Mouse (Mus musculus) neural tube, embryonic 12.5 days (tissue): Measurements from ENCODE around the gene Trabd2b. TPM values are rescaled to one million over a fixed set of nuclear protein-coding genes. Genes with fewer than 3 reads are reported as not detected.

Experiments used
- ATAC-seq: fragments of 200-750 bp; cut with Nextera tagmentation; 2 replicates; pipeline ENCODE4 v1.8.0; 2017; ENCODE audit warnings: low read depth, mild to moderate bottlenecking, moderate TSS enrichment, moderate library complexity; ENCODE audit not compliant: low FRiP score
- H3K27ac ChIP-seq: fragments of 300-500 bp; sonication (generic); 2 replicates; pipeline ENCODE4 v1.5.1; 2016
- H3K27me3 ChIP-seq: fragments of 300-500 bp; sonication (generic); replicated peaks from 2 replicates; pipeline ENCODE4 v1.6.1; 2016; ENCODE audit warnings: mild to moderate bottlenecking
- H3K36me3 ChIP-seq: fragments of 300-500 bp; sonication (generic); 2 replicates; pipeline ENCODE4 v1.6.1; 2016; ENCODE audit warnings: mild to moderate bottlenecking
- H3K4me1 ChIP-seq: fragments of 300-500 bp; sonication (generic); 2 replicates; pipeline ENCODE4 v1.6.1; 2016
- H3K4me2 ChIP-seq: fragments of 300-500 bp; sonication (generic); replicated peaks from 2 replicates; pipeline ENCODE4 v1.6.1; 2016; ENCODE audit warnings: mild to moderate bottlenecking
- H3K4me3 ChIP-seq: fragments of 300-500 bp; sonication (generic); 2 replicates; pipeline ENCODE4 v1.5.1; 2016
- H3K9ac ChIP-seq: fragments of 300-500 bp; sonication (generic); 2 replicates; pipeline ENCODE4 v1.6.1; 2016; ENCODE audit warnings: mild to moderate bottlenecking
- H3K9me3 ChIP-seq: fragments of 300-500 bp; sonication (generic); 2 replicates; pipeline ENCODE4 v1.6.1; 2016; ENCODE audit warnings: mild to moderate bottlenecking
- WGBS: fragments of 180-500 bp; shearing (Covaris S2); methylation state at CpG from one replicate; pipeline ENCODE4 v1.1.7; 2016; 5-methylcytosine and 5-hydroxymethylcytosine counted together
- polyA plus RNA-seq: library from polyadenylated mRNA; unstranded; fragments of >200 nt; fragmentation: Nextera tagmentation; extraction: Ambion mirVana; gene quantifications from 2 replicates; pipeline ENCODE4 v1.2.1, GENCODE M21; 2016

Trabd2b gene
- polyA plus RNA-seq = 1.6 TPM in 2 replicates

- H3K9me3 ChIP-seq = no peaks in the 10 kb centered on the region
- peaks cover 34% of the 10 kb centered on the region for H3K4me1 ChIP-seq
- 1% methylated on average over 55 of the region's 61 CpGs for WGBS
- peak within 1 kb of the TSS; percentile 69 for H3K4me3 ChIP-seq
- ATAC-seq = peak; percentile 65
- no peak within 1 kb of the TSS for H3K27ac ChIP-seq
- H3K9ac ChIP-seq = peak within 1 kb of the TSS; percentile 75
- H3K27me3 ChIP-seq = peaks cover 26% of the 10 kb centered on the region
- H3K4me2 ChIP-seq = peak within 1 kb of the TSS; percentile 97
- H3K36me3 ChIP-seq = no peaks in the 10 kb centered on the region
These were observed at the start of gene Trabd2b for GRCm38 (mm10) chr4:114406355-114407101. Trabd2b (plus strand) TSS chr4:114406724.

GRCm38 (mm10) chr4:114357420-114357819 is 49.1 kb upstream of the Trabd2b start:
- Histone ChIP-seq H3K27ac (no peak overlapping the region), H3K9ac (no peak overlapping the region), H3K4me3 (no peak overlapping the region), H3K9me3 (no peaks in the 10 kb centered on the region), H3K36me3 (no peaks in the 10 kb centered on the region), H3K4me1 (no peaks in the 10 kb centered on the region), H3K4me2 (no peak overlapping the region), H3K27me3 (no peaks in the 10 kb centered on the region)
- WGBS = 75% methylated on average over 4 of the region's 4 CpGs
- ATAC-seq = no peak

DNA sequence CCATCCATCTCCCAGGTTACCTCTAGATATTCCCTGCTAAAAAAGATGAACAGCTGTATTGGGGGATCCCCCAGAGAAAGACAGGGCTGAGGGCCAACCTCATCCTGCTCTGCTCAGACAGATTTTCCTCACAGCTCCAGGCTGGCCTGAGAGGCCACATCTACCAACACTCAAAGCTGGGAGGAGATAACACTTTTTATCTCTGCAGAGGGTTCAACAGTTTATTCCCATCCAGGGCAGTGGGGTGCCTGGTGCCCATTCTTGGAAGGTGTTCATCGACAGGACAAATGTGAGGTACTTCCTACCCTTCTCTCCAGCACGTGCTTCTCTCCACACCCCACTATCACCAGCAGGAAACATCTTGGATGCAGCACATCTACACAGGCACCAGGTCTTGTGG is 47.6 kb upstream of the Trabd2b start:
- no peak overlapping the region for H3K4me3 ChIP-seq
- 87% methylated on average over 2 of the region's 2 CpGs for WGBS

DNA sequence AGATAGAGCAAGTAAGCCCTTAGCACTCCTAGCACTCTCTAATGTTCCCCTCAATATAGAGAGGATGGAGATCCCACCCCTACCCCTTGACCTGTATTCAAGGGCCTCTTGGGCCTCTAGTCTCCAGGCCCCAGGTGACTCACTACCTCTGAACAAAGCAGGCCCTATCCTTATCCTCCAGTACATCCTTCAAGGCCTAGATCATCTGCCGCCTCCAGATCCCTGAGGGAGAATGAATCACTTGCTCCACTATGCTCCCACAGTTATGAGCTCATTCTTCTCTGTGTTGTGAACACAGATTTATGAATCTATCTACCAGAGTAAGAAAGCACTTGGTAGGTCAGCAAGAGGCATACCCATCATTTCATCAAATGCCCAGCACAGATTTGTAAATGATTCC is 46.7 kb upstream of the Trabd2b start:
- H3K4me2 ChIP-seq = no peak overlapping the region
- no peaks in the 10 kb centered on the region for H3K4me1 ChIP-seq
- H3K27ac ChIP-seq = no peak overlapping the region
- no peaks in the 10 kb centered on the region for H3K27me3 ChIP-seq
- H3K9ac ChIP-seq = no peak overlapping the region
- ATAC-seq = no peak
- 93% methylated on average over 1 of the region's 1 CpGs for WGBS
- H3K9me3 ChIP-seq = no peaks in the 10 kb centered on the region
- H3K4me3 ChIP-seq = no peak overlapping the region
- H3K36me3 ChIP-seq = no peaks in the 10 kb centered on the region

More for the DNA sequence above, 47.6 kb upstream of the Trabd2b start:
- H3K9ac ChIP-seq = no peak overlapping the region
- no peak for ATAC-seq
- H3K4me1 ChIP-seq = no peaks in the 10 kb centered on the region
- no peaks in the 10 kb centered on the region for H3K9me3 ChIP-seq
- H3K27ac ChIP-seq = no peak overlapping the region
- no peak overlapping the region for H3K4me2 ChIP-seq
- no peaks in the 10 kb centered on the region for H3K27me3 ChIP-seq
- H3K36me3 ChIP-seq = no peaks in the 10 kb centered on the region

DNA sequence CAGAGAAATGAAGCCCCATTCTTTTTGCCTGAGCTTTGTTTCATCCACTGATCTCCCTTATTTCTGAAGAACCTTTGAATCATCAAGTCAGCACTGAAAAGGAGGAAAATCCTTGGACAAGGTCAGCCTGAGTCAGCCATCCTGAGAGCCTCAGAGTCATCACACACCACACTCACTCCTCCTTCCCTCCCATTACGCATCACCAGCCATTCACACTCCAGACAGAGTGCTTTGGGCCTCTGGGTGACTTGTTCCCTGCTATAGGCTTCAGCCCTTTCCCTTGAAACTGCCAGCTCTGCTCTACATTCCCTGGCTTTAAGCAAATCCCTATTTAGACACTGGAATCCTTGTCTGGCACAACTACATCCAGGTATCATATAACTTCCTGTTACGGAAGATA is 45.2 kb upstream of the Trabd2b start:
- H3K27me3 ChIP-seq = no peaks in the 10 kb centered on the region
- H3K36me3 ChIP-seq = no peaks in the 10 kb centered on the region
- no peak overlapping the region for H3K4me3 ChIP-seq
- no peak overlapping the region for H3K4me2 ChIP-seq
- ATAC-seq = no peak
- no peak overlapping the region for H3K27ac ChIP-seq
- 90% methylated on average over 2 of the region's 2 CpGs for WGBS
- no peaks in the 10 kb centered on the region for H3K4me1 ChIP-seq
- H3K9me3 ChIP-seq = no peaks in the 10 kb centered on the region
- H3K9ac ChIP-seq = no peak overlapping the region

DNA sequence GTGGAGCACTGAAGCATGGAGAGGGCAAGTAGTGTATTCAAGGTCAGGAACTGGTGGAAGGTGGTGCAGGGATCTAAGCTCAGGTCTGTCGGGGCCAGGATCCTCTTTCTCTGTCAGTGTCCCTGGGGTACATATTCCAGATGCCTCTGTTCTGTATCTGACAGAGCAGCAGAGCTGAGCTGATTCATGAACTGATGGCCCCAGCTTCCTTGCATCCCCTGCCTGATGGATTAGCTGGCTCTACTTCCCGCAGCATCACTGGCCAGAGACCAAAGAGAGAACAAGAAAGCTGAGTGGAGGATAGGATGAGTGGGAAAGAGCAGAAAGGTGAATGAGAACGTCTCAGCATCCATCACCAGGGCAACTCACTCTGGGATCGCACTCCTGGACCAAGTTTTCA is 41.5 kb upstream of the Trabd2b start:
- no peaks in the 10 kb centered on the region for H3K27me3 ChIP-seq
- no peaks in the 10 kb centered on the region for H3K36me3 ChIP-seq
- H3K4me1 ChIP-seq = no peaks in the 10 kb centered on the region
- H3K27ac ChIP-seq = no peak overlapping the region
- H3K4me2 ChIP-seq = no peak overlapping the region
- 78% methylated on average over 4 of the region's 4 CpGs for WGBS
- no peak overlapping the region for H3K9ac ChIP-seq
- ATAC-seq = no peak
- H3K9me3 ChIP-seq = no peaks in the 10 kb centered on the region
- no peak overlapping the region for H3K4me3 ChIP-seq

DNA sequence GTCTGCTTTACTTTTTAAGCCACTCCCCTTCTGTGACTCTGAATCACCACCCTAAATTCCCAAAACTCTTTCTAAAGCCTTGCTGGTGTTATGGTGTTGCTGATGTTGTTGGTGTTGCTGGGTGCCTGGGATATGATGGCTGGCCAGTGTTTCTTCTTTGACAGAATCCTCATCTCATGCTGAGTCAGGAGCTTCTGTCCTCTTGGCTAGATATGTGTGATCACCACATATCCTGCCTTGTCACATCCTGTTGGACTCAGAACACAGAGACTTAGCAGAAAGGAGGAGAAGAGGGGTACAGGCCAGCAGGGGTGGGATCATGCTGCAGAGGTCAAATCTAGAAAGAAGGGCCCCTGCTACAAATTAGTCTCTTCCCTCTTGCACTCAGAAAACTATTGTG is 40.9 kb upstream of the Trabd2b start:
- Histone ChIP-seq H3K4me3 (no peak overlapping the region), H3K27me3 (no peaks in the 10 kb centered on the region), H3K36me3 (no peaks in the 10 kb centered on the region), H3K27ac (no peak overlapping the region), H3K9me3 (no peaks in the 10 kb centered on the region), H3K9ac (no peak overlapping the region), H3K4me1 (no peaks in the 10 kb centered on the region), H3K4me2 (no peak overlapping the region)
- no peak for ATAC-seq

GRCm38 (mm10) chr4:114367005-114367404 is 39.5 kb upstream of the Trabd2b start:
- H3K36me3 ChIP-seq = no peaks in the 10 kb centered on the region
- H3K4me3 ChIP-seq = no peak overlapping the region
- ATAC-seq = no peak
- WGBS = 66% methylated on average over 2 of the region's 2 CpGs
- H3K4me2 ChIP-seq = no peak overlapping the region
- H3K4me1 ChIP-seq = no peaks in the 10 kb centered on the region
- H3K27me3 ChIP-seq = no peaks in the 10 kb centered on the region
- H3K9ac ChIP-seq = no peak overlapping the region
- H3K9me3 ChIP-seq = no peaks in the 10 kb centered on the region
- no peak overlapping the region for H3K27ac ChIP-seq

DNA sequence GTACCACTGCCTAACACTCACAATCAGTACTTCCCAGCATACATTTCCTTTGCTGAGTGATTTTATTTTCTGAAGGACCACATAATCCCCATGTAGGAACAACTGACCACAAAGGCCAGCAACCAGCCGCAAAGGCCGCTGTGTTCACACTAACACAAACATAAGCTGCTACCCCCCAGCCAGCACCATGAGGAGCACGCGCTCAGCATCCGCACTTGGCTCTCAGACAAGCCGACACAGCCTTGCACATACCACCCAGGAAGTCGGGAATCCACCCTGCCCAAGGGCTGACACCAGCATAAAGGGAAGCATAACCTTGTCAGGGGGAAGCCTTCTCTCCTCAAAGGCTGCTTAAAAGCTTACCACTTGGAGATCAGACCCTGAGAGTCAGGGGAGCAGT is 38.7 kb upstream of the Trabd2b start:
- Histone ChIP-seq H3K27me3 (no peaks in the 10 kb centered on the region), H3K27ac (no peak overlapping the region), H3K4me1 (no peaks in the 10 kb centered on the region), H3K9me3 (no peaks in the 10 kb centered on the region), H3K4me3 (no peak overlapping the region), H3K9ac (no peak overlapping the region), H3K4me2 (no peak overlapping the region), H3K36me3 (no peaks in the 10 kb centered on the region)
- WGBS = 63% methylated on average over 7 of the region's 7 CpGs
- ATAC-seq = no peak

DNA sequence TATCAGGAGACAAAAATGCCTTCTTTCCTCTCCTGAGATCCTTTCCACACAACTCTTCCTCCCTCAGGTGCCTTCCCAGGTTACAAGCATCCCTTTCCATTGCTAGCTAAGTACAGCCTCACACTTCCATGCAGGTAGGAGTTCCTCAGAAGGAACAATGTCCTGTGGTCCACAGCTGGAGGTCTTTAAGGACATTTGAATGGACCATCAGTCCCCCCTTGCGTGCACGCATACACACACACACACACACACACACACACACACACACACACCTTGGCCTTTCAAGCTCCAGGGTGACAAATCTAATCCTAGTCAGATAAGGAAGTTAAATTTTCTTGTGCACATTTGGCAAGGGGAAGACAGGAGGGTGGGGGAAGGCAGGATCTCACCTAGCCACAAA is 36.9 kb upstream of the Trabd2b start:
- no peaks in the 10 kb centered on the region for H3K4me1 ChIP-seq
- no peak for ATAC-seq
- no peak overlapping the region for H3K4me2 ChIP-seq
- 66% methylated on average over 2 of the region's 2 CpGs for WGBS
- no peaks in the 10 kb centered on the region for H3K36me3 ChIP-seq
- H3K27me3 ChIP-seq = no peaks in the 10 kb centered on the region
- no peak overlapping the region for H3K27ac ChIP-seq
- no peaks in the 10 kb centered on the region for H3K9me3 ChIP-seq
- H3K4me3 ChIP-seq = no peak overlapping the region
- no peak overlapping the region for H3K9ac ChIP-seq

- Histone ChIP-seq H3K27ac (no peak overlapping the region), H3K4me1 (no peaks in the 10 kb centered on the region), H3K27me3 (no peaks in the 10 kb centered on the region), H3K9ac (no peak overlapping the region), H3K9me3 (no peaks in the 10 kb centered on the region), H3K4me2 (no peak overlapping the region), H3K4me3 (no peak overlapping the region), H3K36me3 (no peaks in the 10 kb centered on the region)
- ATAC-seq = no peak
These were observed 35.4 kb upstream of the Trabd2b start for GRCm38 (mm10) chr4:114370935-114371715.

DNA sequence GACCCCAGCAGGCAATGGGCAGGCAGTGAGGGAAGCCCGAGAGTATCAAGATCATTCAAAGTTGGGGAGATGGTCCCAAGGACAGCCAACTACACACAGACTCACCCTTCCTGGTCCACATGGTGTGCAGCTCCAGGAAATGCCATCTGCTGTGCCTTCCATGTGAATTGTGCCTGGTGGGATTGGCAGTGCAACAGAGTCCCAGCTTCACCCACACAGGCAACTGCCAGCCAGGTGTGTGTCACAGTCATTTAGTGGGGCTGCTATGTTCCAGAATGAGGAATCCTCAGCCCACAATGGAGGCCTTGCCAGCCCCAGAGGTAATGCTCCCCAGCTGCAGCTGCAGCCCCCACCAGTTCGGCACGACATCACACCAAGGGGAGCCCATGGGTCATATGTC is 33.8 kb upstream of the Trabd2b start:
- no peak for ATAC-seq
- Histone ChIP-seq H3K9ac (no peak overlapping the region), H3K9me3 (no peaks in the 10 kb centered on the region), H3K4me3 (no peak overlapping the region), H3K27me3 (no peaks in the 10 kb centered on the region), H3K4me1 (no peaks in the 10 kb centered on the region), H3K27ac (no peak overlapping the region), H3K4me2 (no peak overlapping the region), H3K36me3 (no peaks in the 10 kb centered on the region)
- WGBS = 87% methylated on average over 3 of the region's 3 CpGs

DNA sequence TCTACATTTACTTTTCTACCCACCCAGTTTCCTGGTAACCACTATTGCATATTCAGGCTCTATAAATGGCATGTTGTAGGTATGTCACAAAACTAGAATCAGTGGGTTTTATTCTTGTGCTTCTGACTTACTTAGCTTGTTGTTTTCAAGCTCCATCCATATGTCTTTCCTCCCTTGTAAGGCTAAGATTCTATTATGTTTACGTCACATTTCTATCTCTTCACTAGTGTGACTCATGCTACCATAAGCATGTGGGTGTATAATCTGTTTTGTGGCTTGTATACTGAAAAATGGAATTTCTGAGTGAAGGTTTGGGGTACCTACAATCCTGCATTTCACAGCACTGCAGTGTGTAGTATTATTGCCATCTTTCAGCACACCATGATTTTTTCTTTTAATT is 32.2 kb upstream of the Trabd2b start:
- 82% methylated on average over 1 of the region's 1 CpGs for WGBS
- Histone ChIP-seq H3K4me1 (no peaks in the 10 kb centered on the region), H3K27me3 (no peaks in the 10 kb centered on the region), H3K9ac (no peak overlapping the region), H3K4me2 (no peak overlapping the region), H3K36me3 (no peaks in the 10 kb centered on the region), H3K4me3 (no peak overlapping the region), H3K9me3 (no peaks in the 10 kb centered on the region), H3K27ac (no peak overlapping the region)
- ATAC-seq = no peak
